Mouse (Mus musculus): ENCODE data around the gene Ddx43. TPM values are rescaled to one million over a fixed set of nuclear protein-coding genes. Genes with fewer than 3 reads are reported as not detected.

The Ddx43 gene
- polyA plus RNA-seq, 1 experiment from 2014 or later = 0.27 TPM

GRCm38 (mm10) chr9:78451382-78451781 is 55.8 kb downstream of the Ddx43 start:
- H3K9ac ChIP-seq = no peak overlapping the region
- H3K36me3 ChIP-seq = peaks cover 39% of the 10 kb centered on the region
- no peak overlapping the region for H3K4me3 ChIP-seq
- H3K4me2 ChIP-seq = no peak overlapping the region
- no peaks in the 10 kb centered on the region for H3K27me3 ChIP-seq
- ATAC-seq (ENCODE audit: insufficient number of reproducible peaks, low FRiP score, low TSS enrichment, low read depth) = no peak
- no peak overlapping the region for H3K27ac ChIP-seq
- 78% methylated on average over 4 of the region's 4 CpGs for WGBS
- H3K4me1 ChIP-seq = peaks cover 10% of the 10 kb centered on the region
- H3K9me3 ChIP-seq = no peaks in the 10 kb centered on the region

DNA sequence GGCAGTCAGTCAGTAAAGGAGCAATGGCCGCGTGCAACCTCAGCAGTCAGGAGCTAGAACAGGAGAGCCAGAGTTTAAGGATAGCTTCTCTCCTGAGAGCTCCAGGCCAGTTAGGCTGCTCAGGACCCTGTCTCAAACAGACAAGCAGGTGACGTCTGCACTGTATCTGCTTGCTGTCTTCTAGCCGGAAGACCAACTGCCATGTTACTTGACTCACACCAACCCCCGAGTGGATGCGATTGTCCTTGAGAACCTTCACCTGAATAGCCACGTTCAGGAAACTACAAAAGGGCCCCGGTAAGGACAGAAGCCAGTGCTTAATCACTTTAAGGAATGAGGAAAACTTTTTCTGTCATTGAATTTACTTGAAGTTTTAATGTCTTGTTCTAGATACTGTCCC is 61.4 kb downstream of the Ddx43 start:
- H3K9ac ChIP-seq = no peak overlapping the region
- no peaks in the 10 kb centered on the region for H3K27me3 ChIP-seq
- peaks cover 66% of the 10 kb centered on the region for H3K36me3 ChIP-seq
- no peak overlapping the region for H3K27ac ChIP-seq
- H3K9me3 ChIP-seq = no peaks in the 10 kb centered on the region
- H3K4me2 ChIP-seq = no peak overlapping the region
- no peaks in the 10 kb centered on the region for H3K4me1 ChIP-seq
- ATAC-seq (ENCODE audit: insufficient number of reproducible peaks, low FRiP score, low TSS enrichment, low read depth) = no peak
- WGBS = 93% methylated on average over 8 of the region's 8 CpGs
- no peak overlapping the region for H3K4me3 ChIP-seq

GRCm38 (mm10) chr9:78463337-78463736 is 67.8 kb downstream of the Ddx43 start:
- Histone ChIP-seq H3K4me1 (no peaks in the 10 kb centered on the region), H3K9me3 (no peaks in the 10 kb centered on the region), H3K36me3 (peaks cover 77% of the 10 kb centered on the region), H3K27me3 (no peaks in the 10 kb centered on the region), H3K27ac (no peak overlapping the region), H3K9ac (no peak overlapping the region), H3K4me3 (no peak overlapping the region), H3K4me2 (no peak overlapping the region)
- ATAC-seq (ENCODE audit: insufficient number of reproducible peaks, low FRiP score, low TSS enrichment, low read depth) = no peak
- 82% methylated on average over 4 of the region's 4 CpGs for WGBS

- Histone ChIP-seq H3K9ac (no peak overlapping the region), H3K36me3 (peaks cover 81% of the 10 kb centered on the region), H3K27me3 (no peaks in the 10 kb centered on the region), H3K4me2 (no peak overlapping the region), H3K9me3 (no peaks in the 10 kb centered on the region), H3K4me1 (no peaks in the 10 kb centered on the region), H3K27ac (no peak overlapping the region), H3K4me3 (no peak overlapping the region)
- WGBS = 96% methylated on average over 3 of the region's 3 CpGs
- ATAC-seq (ENCODE audit: insufficient number of reproducible peaks, low FRiP score, low TSS enrichment, low read depth) = no peak
Measured at GRCm38 (mm10) chr9:78465725-78466124, 70.1 kb downstream of the Ddx43 start.

Other genes with a start within 250 kb of the Ddx43 start
- gene Gsta4, start 213.0 kb upstream of the Ddx43 start, polyA plus RNA-seq (2015; fragmentation: Nextera tagmentation; extraction: Ambion mirVana) = 57.5 and 60.6 TPM in 2 replicates
- gene Gsta1, start 165.1 kb upstream of the Ddx43 start, polyA plus RNA-seq (2015; fragmentation: Nextera tagmentation; extraction: Ambion mirVana) = 8.8 and 10.0 TPM in 2 replicates
- 12.5 and 12.9 TPM in 2 replicates for gene Gm3776, start 138.6 kb upstream of the Ddx43 start, polyA plus RNA-seq (2015; fragmentation: Nextera tagmentation; extraction: Ambion mirVana)
- gene Gm10639, start 105.9 kb upstream of the Ddx43 start, polyA plus RNA-seq (2015; fragmentation: Nextera tagmentation; extraction: Ambion mirVana) = 0.22 and 0.29 TPM in 2 replicates
- not detected in 2 replicates for gene Omt2a, start 81.0 kb upstream of the Ddx43 start, polyA plus RNA-seq (2015; fragmentation: Nextera tagmentation; extraction: Ambion mirVana)
- gene Omt2b, start 68.2 kb upstream of the Ddx43 start, polyA plus RNA-seq (2015; fragmentation: Nextera tagmentation; extraction: Ambion mirVana) = not detected in 2 replicates
- gene Gsta2, start 40.0 kb upstream of the Ddx43 start, polyA plus RNA-seq (2015; fragmentation: Nextera tagmentation; extraction: Ambion mirVana) = 15.4 and 16.8 TPM in 2 replicates
- gene Dppa5a, start 27.6 kb upstream of the Ddx43 start, polyA plus RNA-seq (2015; fragmentation: Nextera tagmentation; extraction: Ambion mirVana) = 0.42 TPM in 1 of 2 replicates, not detected in the other
- 2.9 and 3.4 TPM in 2 replicates for gene Ooep, start 17.1 kb upstream of the Ddx43 start, polyA plus RNA-seq (2015; fragmentation: Nextera tagmentation; extraction: Ambion mirVana)
- 2.7 and 3.4 TPM in 2 replicates for gene Cgas, start 47.5 kb downstream of the Ddx43 start, polyA plus RNA-seq (2015; fragmentation: Nextera tagmentation; extraction: Ambion mirVana)
- 21.2 and 24.6 TPM in 2 replicates for gene Mto1, start 52.4 kb downstream of the Ddx43 start, polyA plus RNA-seq (2015; fragmentation: Nextera tagmentation; extraction: Ambion mirVana)
- gene Gm17324, start 53.0 kb downstream of the Ddx43 start, polyA plus RNA-seq (2015; fragmentation: Nextera tagmentation; extraction: Ambion mirVana) = 0.71 and 0.83 TPM in 2 replicates
- gene Eef1a1, start 93.4 kb downstream of the Ddx43 start, polyA plus RNA-seq (2015; fragmentation: Nextera tagmentation; extraction: Ambion mirVana) = 4,450 and 5,127 TPM in 2 replicates
- gene Slc17a5, start 192.3 kb downstream of the Ddx43 start, polyA plus RNA-seq (2015; fragmentation: Nextera tagmentation; extraction: Ambion mirVana) = 22.4 and 22.9 TPM in 2 replicates
- 23.3 and 24.6 TPM in 2 replicates for gene Cd109, start 219.8 kb downstream of the Ddx43 start, polyA plus RNA-seq (2015; fragmentation: Nextera tagmentation; extraction: Ambion mirVana)